In genomic region chr17:30498779-30499178, GRCm38 (mm10) we compare ENCODE assay signal across 15 mouse cellular contexts.
DNase-seq lines count a peak whose midpoint lies in the region; ATAC-seq lines count a peak whose summit lies in the region.
"Had no signal": no experiment of that assay in that cellular context is flagged by ENCODE, and none has a peak within 500 bp of the region (broad histone marks: within the 10 kb centered on the region; RNA-seq: fewer than 3 reads in every experiment).

No protein-coding gene starts in this region.

- H3K4me2 ChIP-seq in hindbrain, embryonic 13.5 days, result no peak overlapping the region
- H3K4me2 ChIP-seq in hindbrain, embryonic 11.5 days (replicated peaks; ENCODE audit: low read depth, low read length), result no peak overlapping the region
- H3K4me2 ChIP-seq in hindbrain, embryonic 15.5 days, result no peak overlapping the region
- no peak overlapping the region for H3K4me2 ChIP-seq in intestine, embryonic 16.5 days (ENCODE audit: low read depth, low read length)
- H3K4me2 ChIP-seq: kidney, embryonic 15.5 days; liver, embryonic 12.5 days; lung, embryonic 14.5 days; midbrain, embryonic 15.5 days had no signal

- WGBS in hindbrain, embryonic 13.5 days, result 70% methylated on average over 5 of the region's 5 CpGs
- 90% methylated on average over 5 of the region's 5 CpGs for WGBS in hindbrain, embryonic 11.5 days
- WGBS in hindbrain, embryonic 15.5 days, result 75% methylated on average over 5 of the region's 5 CpGs
- WGBS in intestine, embryonic 16.5 days, result 70% methylated on average over 5 of the region's 5 CpGs

- H3K27me3 ChIP-seq in hindbrain, embryonic 13.5 days, result no peaks in the 10 kb centered on the region
- no peaks in the 10 kb centered on the region for H3K27me3 ChIP-seq in hindbrain, embryonic 11.5 days (ENCODE audit: control insufficient read depth, insufficient read depth, low read length)
- no peaks in the 10 kb centered on the region for H3K27me3 ChIP-seq in hindbrain, embryonic 15.5 days
- H3K27me3 ChIP-seq in intestine, embryonic 16.5 days (replicated peaks; ENCODE audit: control insufficient read depth, insufficient read depth, low read length), result no peaks in the 10 kb centered on the region
- H3K27me3 ChIP-seq: kidney, embryonic 15.5 days; liver, embryonic 12.5 days; midbrain, embryonic 15.5 days; Patski had no signal

- DNase-seq in heart, adult 11 months, result peak; percentile 83
- DNase-seq in heart, postnatal 14 days, result no peak
- no peak for DNase-seq in hindbrain, embryonic 11.5 days (ENCODE audit: low spot score)
- no peak for DNase-seq in spleen, postnatal 14 days (ENCODE audit: low spot score in 2 of 2)
- DNase-seq: thymus, postnatal 25 days had no signal

- no peak overlapping the region for H3K9ac ChIP-seq in hindbrain, embryonic 13.5 days
- H3K9ac ChIP-seq in hindbrain, embryonic 11.5 days (ENCODE audit: low read depth, low read length), result no peak overlapping the region
- no peak overlapping the region for H3K9ac ChIP-seq in hindbrain, embryonic 15.5 days
- H3K9ac ChIP-seq in intestine, embryonic 16.5 days (ENCODE audit: low read depth, low read length), result no peak overlapping the region
- H3K9ac ChIP-seq: kidney, embryonic 15.5 days; liver, embryonic 12.5 days; lung, embryonic 14.5 days; midbrain, embryonic 15.5 days had no signal

- H3K9me3 ChIP-seq in hindbrain, embryonic 13.5 days, result no peaks in the 10 kb centered on the region
- no peaks in the 10 kb centered on the region for H3K9me3 ChIP-seq in hindbrain, embryonic 11.5 days (ENCODE audit: control insufficient read depth, low read length)
- H3K9me3 ChIP-seq in hindbrain, embryonic 15.5 days, result no peaks in the 10 kb centered on the region
- no peaks in the 10 kb centered on the region for H3K9me3 ChIP-seq in intestine, embryonic 16.5 days (ENCODE audit: control insufficient read depth, low read length)
- H3K9me3 ChIP-seq: kidney, embryonic 15.5 days; liver, embryonic 12.5 days; midbrain, embryonic 15.5 days had no signal

- peak overlapping the region; percentile 61 for H3K27ac ChIP-seq in hindbrain, embryonic 13.5 days
- H3K27ac ChIP-seq in hindbrain, embryonic 11.5 days (ENCODE audit: low read depth, low read length), result no peak overlapping the region
- peak overlapping the region; percentile 71 for H3K27ac ChIP-seq in hindbrain, embryonic 15.5 days (replicated peaks)
- no peak overlapping the region for H3K27ac ChIP-seq in intestine, embryonic 16.5 days (ENCODE audit: low read length)
- H3K27ac ChIP-seq: kidney, embryonic 15.5 days; liver, embryonic 12.5 days had no signal

- intact Hi-C loops in heart, postnatal 14 days (cut with DNase I), result no loop called here

- H3K4me3 ChIP-seq in hindbrain, embryonic 13.5 days, result no peak overlapping the region
- H3K4me3 ChIP-seq in hindbrain, embryonic 11.5 days (ENCODE audit: low read depth, low read length), result no peak overlapping the region
- no peak overlapping the region for H3K4me3 ChIP-seq in hindbrain, embryonic 15.5 days
- H3K4me3 ChIP-seq in intestine, embryonic 16.5 days (ENCODE audit: low read length), result no peak overlapping the region
- H3K4me3 ChIP-seq: kidney, embryonic 15.5 days; liver, embryonic 12.5 days; midbrain, embryonic 15.5 days had no signal

- H3K36me3 ChIP-seq in hindbrain, embryonic 13.5 days, result no peaks in the 10 kb centered on the region
- no peaks in the 10 kb centered on the region for H3K36me3 ChIP-seq in hindbrain, embryonic 11.5 days (ENCODE audit: control insufficient read depth, insufficient read depth, low read length)
- no peaks in the 10 kb centered on the region for H3K36me3 ChIP-seq in hindbrain, embryonic 15.5 days
- H3K36me3 ChIP-seq in intestine, embryonic 16.5 days (ENCODE audit: control insufficient read depth, insufficient read depth, low read length), result no peaks in the 10 kb centered on the region
- H3K36me3 ChIP-seq: midbrain, embryonic 15.5 days had no signal

- no peak for ATAC-seq in hindbrain, embryonic 13.5 days (ENCODE audit: low FRiP score)
- no peak for ATAC-seq in hindbrain, embryonic 11.5 days (ENCODE audit: low FRiP score)
- ATAC-seq in hindbrain, embryonic 15.5 days (ENCODE audit: low FRiP score, low read depth), result no peak
- ATAC-seq in intestine, embryonic 16.5 days, result peak; percentile 74
- ATAC-seq: activated CD4-positive, CD25-positive, alpha-beta regulatory T cell, adult 4 months; inflammation-experienced regulatory T-cells, adult 6 months; liver, embryonic 12.5 days; midbrain, embryonic 15.5 days; Patski had no signal

- H3K4me1 ChIP-seq in hindbrain, embryonic 13.5 days (replicated peaks), result peaks cover 30% of the 10 kb centered on the region
- no peaks in the 10 kb centered on the region for H3K4me1 ChIP-seq in hindbrain, embryonic 11.5 days (replicated peaks; ENCODE audit: control insufficient read depth, insufficient read depth, low read length)
- H3K4me1 ChIP-seq in hindbrain, embryonic 15.5 days (replicated peaks), result peaks cover 28% of the 10 kb centered on the region
- H3K4me1 ChIP-seq in intestine, embryonic 16.5 days (ENCODE audit: control insufficient read depth, insufficient read depth, low read length), result peaks cover 6% of the 10 kb centered on the region; the same call in 1 of the 2 replicates
- H3K4me1 ChIP-seq: liver, embryonic 12.5 days had no signal

Comparison
In these comparisons a context has a peak if more than half of its experiments do, and no peak if none do; other contexts are left out.
1. H3K27ac ChIP-seq: peak in hindbrain, embryonic 13.5 days (single experiment) and hindbrain, embryonic 15.5 days (single experiment); none in hindbrain, embryonic 11.5 days (single experiment) and intestine, embryonic 16.5 days (single experiment).